Mouse (Mus musculus): ENCODE results near the gene Cfap97d2. TPM values are rescaled to one million over a fixed set of nuclear protein-coding genes. Genes with fewer than 3 reads are reported as not detected.

The Cfap97d2 gene
- not detected in 4 replicates for total RNA-seq (2023)

DNA sequence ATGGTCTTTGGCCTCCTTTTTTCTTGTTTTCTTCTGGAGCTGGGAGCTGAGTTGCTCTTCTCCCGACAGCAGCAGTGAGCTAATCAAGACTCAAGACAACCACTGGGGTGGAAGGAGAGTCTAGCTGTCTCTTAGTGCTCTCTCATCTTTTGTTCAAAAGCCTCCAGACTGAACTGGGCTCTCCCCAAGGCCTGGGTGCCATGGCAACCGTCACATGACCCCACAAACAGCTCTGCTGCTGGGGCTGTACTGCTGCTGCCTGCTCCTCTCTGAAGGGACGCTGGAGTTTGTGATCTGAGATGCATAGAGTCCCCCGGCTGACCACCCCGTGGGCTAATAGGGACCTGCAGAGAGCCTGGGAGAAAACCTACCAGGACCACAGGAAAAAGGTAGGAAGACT is at the start of gene Cfap97d2:
Cfap97d2 (plus strand) TSS at position 222 of the 400 bp plus-strand sequence.

GRCm38 (mm10) chr8:13677413-13677883 is 28.2 kb upstream of the Cfap97d2 start, which contains the start of gene Rasa3:
Rasa3 (minus strand) TSS chr8:13677603.

DNA sequence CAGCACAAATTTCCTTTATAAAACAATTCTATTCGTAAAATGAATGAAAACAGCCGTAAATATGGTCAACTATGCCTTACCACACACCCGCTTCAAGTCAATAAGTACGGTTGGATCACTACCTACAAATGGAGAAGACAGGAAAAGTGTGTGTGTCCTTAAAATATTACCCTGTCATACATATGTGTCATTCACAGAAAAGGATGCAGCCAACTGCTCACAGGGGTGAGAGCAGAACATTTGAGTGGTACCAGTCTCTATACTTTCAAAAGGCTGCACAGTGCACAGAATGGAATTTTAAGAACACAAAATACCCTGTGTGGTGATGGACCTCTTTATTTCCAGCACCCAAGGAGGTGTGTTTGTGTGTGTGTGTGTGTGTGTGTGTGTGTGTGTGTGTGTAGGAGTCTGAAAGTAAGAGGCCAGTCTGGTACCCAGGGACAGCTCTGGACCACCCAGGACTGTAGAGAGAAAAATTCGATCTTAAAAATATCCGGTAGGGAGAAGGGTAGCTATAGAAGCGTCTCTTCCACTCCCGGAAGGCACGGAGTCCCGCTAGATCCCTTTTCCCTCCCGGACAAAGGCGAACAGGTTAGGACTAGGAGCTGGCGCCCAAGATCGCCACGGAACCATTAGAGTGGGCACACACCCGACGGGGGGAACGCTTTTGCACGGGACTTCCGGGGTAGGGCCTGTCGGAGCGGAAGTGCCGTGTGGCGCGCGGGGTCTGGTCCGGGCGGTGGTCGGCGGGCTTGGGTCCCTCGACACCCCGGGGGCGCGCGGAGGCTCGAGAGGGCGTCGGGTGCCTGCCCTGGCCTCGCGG is 51.5 kb downstream of the Cfap97d2 start, which contains the start of gene Cdc16:
Cdc16 (plus strand) TSS at position 695 of the 823 bp plus-strand sequence.

GRCm38 (mm10) chr8:13785250-13785763 is 79.6 kb downstream of the Cfap97d2 start, which contains the start of gene Upf3a:
Upf3a (plus strand) TSS chr8:13785615.

Other genes starting within 250 kb of the Cfap97d2 start
- 0.21 to 0.66 TPM (median 0.28 TPM) in 4 replicates for gene Gas6, start 211.4 kb upstream of the Cfap97d2 start, total RNA-seq (2023)
- 7.9 to 14.9 TPM (median 9.0 TPM) in 4 replicates for gene 1700029H14Rik, start 143.4 kb upstream of the Cfap97d2 start, total RNA-seq (2023)
- gene Rasa3, start 28.3 kb upstream of the Cfap97d2 start, total RNA-seq (2023) = 323 to 329 TPM (median 328 TPM) in 4 replicates
- gene Cdc16, start 51.8 kb downstream of the Cfap97d2 start, total RNA-seq (2023) = 37.4 to 45.4 TPM (median 38.3 TPM) in 4 replicates
- gene Upf3a, start 79.7 kb downstream of the Cfap97d2 start, total RNA-seq (2023) = 24.1 to 35.9 TPM (median 30.7 TPM) in 4 replicates
- gene AF366264, start 132.5 kb downstream of the Cfap97d2 start, total RNA-seq (2023) = not detected in 4 replicates
- gene Champ1, start 163.8 kb downstream of the Cfap97d2 start, total RNA-seq (2023) = 23.5 to 27.9 TPM (median 24.5 TPM) in 4 replicates
- gene Coprs, start 184.4 kb downstream of the Cfap97d2 start, total RNA-seq (2023) = 1.1 to 2.5 TPM (median 1.8 TPM) in 4 replicates

Measured in B cell, adult 62 days (primary cell).